Mouse (Mus musculus) liver, postnatal 0 days (tissue): ENCODE measurements around the gene Drd3.

Experiments used
- CTCF ChIP-seq: sonication (generic); IDR thresholded peaks from 2 replicates; pipeline ENCODE4 v1.5.1; 2016; ENCODE audit warnings: antibody characterized with exemption, low read depth
- EP300 ChIP-seq: IDR thresholded peaks from 2 replicates; pipeline ENCODE4 v1.6.1; 2016; ENCODE audit warnings: antibody characterized with exemption, low read depth, mild to moderate bottlenecking

GRCm38 (mm10) chr16:43737933-43738332 is 15.9 kb upstream of the Drd3 start:
- TF ChIP-seq CTCF: no peak
- TF ChIP-seq EP300: no peak
